Mouse (Mus musculus) kidney, postnatal 0 days (tissue): ENCODE data around the gene Trpv2. TPM values are rescaled to one million over a fixed set of nuclear protein-coding genes. Genes with fewer than 3 reads are reported as not detected.

ENCODE experiments used
- ATAC-seq: fragments of 200-750 bp; cut with Nextera tagmentation; replicated peaks from 2 replicates; pipeline ENCODE4 v1.8.0; 2017; ENCODE audit warnings: low read depth, moderate number of reproducible peaks, moderate TSS enrichment, moderate library complexity; ENCODE audit not compliant: low FRiP score
- DNase-seq: peaks from one replicate; pipeline ENCODE4 v3.0.0-alpha.2; 2016; ENCODE audit warnings: low spot score
- H3K27ac ChIP-seq: fragments of 300-500 bp; sonication (generic); 2 replicates; pipeline ENCODE4 v1.5.1; 2014; ENCODE audit warnings: mild to moderate bottlenecking
- H3K27me3 ChIP-seq: fragments of 300-500 bp; sonication (generic); 2 replicates; pipeline ENCODE4 v1.6.1; 2014; ENCODE audit warnings: low read length, mixed read lengths; ENCODE audit not compliant: insufficient read depth
- H3K36me3 ChIP-seq: fragments of 300-500 bp; sonication (generic); 2 replicates; pipeline ENCODE4 v1.6.1; 2014; ENCODE audit warnings: low read length, mixed read lengths; ENCODE audit not compliant: insufficient read depth
- H3K4me1 ChIP-seq: fragments of 300-500 bp; sonication (generic); replicated peaks from 2 replicates; pipeline ENCODE4 v1.6.1; 2014; ENCODE audit warnings: antibody characterized with exemption, low read length, mixed read lengths; ENCODE audit not compliant: insufficient read depth
- H3K4me2 ChIP-seq: fragments of 300-500 bp; sonication (generic); 2 replicates; pipeline ENCODE4 v1.6.1; 2014; ENCODE audit warnings: mild to moderate bottlenecking, low read length, moderate library complexity, mixed read lengths
- H3K4me3 ChIP-seq: fragments of 300-500 bp; sonication (generic); replicated peaks from 2 replicates; pipeline ENCODE4 v1.5.1; 2014; ENCODE audit warnings: low read depth, low read length
- H3K9ac ChIP-seq: fragments of 300-500 bp; sonication (generic); 2 replicates; pipeline ENCODE4 v1.6.1; 2014; ENCODE audit warnings: low read depth, low read length
- H3K9me3 ChIP-seq: fragments of 300-500 bp; sonication (generic); replicated peaks from 2 replicates; pipeline ENCODE4 v1.6.1; 2016; ENCODE audit warnings: low read length, inconsistent platforms, mixed read lengths
- CTCF ChIP-seq: IDR thresholded peaks from 2 replicates; pipeline ENCODE4 v1.5.1; 2016; ENCODE audit warnings: antibody characterized with exemption, low read depth, mild to moderate bottlenecking, moderate library complexity
- WGBS: fragments of 180-500 bp; shearing (Covaris S2); extraction: QIAGEN DNeasy Blood & Tissue Kit; methylation state at CpG from one replicate; pipeline ENCODE4 v1.1.7; 2014; 5-methylcytosine and 5-hydroxymethylcytosine counted together
- polyA plus RNA-seq: library from polyadenylated mRNA; unstranded; fragments of >200 nt; fragmentation: Nextera tagmentation; extraction: Ambion mirVana; gene quantifications from 2 replicates; pipeline ENCODE4 v1.2.1, GENCODE M21; 2015

Trpv2 gene
- polyA plus RNA-seq, 1 experiment from 2014 or later = 1.7 TPM

DNA sequence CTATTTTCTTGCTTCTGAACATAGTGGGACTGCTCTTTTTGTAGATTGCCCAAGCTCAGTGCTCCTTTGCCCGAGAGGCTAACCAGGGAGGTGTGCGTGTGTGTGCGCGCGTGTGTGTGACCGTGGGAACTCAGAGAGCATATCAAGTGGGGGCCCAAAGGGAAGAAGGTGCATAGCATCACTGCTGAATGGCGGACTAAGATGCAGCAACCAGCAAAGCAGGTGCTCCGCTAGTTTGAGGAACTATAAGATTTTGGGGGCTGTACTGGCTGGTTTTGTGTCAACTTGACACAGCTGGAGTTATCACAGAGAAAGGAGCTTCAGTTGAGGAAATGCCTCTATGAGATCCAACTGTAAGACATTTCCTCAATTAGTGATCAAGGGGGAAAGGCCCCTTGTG is 46.8 kb downstream of the Trpv2 start:
- Histone ChIP-seq H3K27me3 (no peaks in the 10 kb centered on the region), H3K36me3 (0 out of 2 replicates have a peak, but pooled peaks cover 6% of the 10 kb centered on the region), H3K9ac (no peak overlapping the region), H3K27ac (no peak overlapping the region), H3K4me1 (peaks cover 11% of the 10 kb centered on the region), H3K4me2 (no peak overlapping the region), H3K9me3 (no peaks in the 10 kb centered on the region), H3K4me3 (no peak overlapping the region)
- DNase-seq (no peak), ATAC-seq (no peak)
- 93% methylated on average over 8 of the region's 8 CpGs for WGBS
- no peak for TF ChIP-seq CTCF

- Histone ChIP-seq H3K9me3 (no peaks in the 10 kb centered on the region), H3K27me3 (no peaks in the 10 kb centered on the region), H3K4me1 (peaks cover 11% of the 10 kb centered on the region), H3K27ac (no peak overlapping the region), H3K4me3 (no peak overlapping the region), H3K4me2 (no peak overlapping the region), H3K9ac (no peak overlapping the region), H3K36me3 (0 out of 2 replicates have a peak, but pooled peaks cover 6% of the 10 kb centered on the region)
- TF ChIP-seq CTCF = no peak
- no peak for ATAC-seq
- WGBS = 81% methylated on average over 4 of the region's 4 CpGs
- no peak for DNase-seq
Observed at GRCm38 (mm10) chr11:62621586-62622283, 47.4 kb downstream of the Trpv2 start.

GRCm38 (mm10) chr11:62622850-62623249 is 48.6 kb downstream of the Trpv2 start:
- no peak overlapping the region for H3K4me2 ChIP-seq
- no peaks in the 10 kb centered on the region for H3K27me3 ChIP-seq
- TF ChIP-seq CTCF = no peak
- H3K4me1 ChIP-seq = peaks cover 11% of the 10 kb centered on the region
- H3K36me3 ChIP-seq = 0 out of 2 replicates have a peak, but pooled peaks cover 6% of the 10 kb centered on the region
- no peak overlapping the region for H3K4me3 ChIP-seq
- DNase-seq (no peak), ATAC-seq (no peak)
- WGBS = 57% methylated on average over 4 of the region's 4 CpGs
- H3K9me3 ChIP-seq = no peaks in the 10 kb centered on the region
- H3K9ac ChIP-seq = no peak overlapping the region
- no peak overlapping the region; the same call in 1 of the 2 replicates for H3K27ac ChIP-seq

DNA sequence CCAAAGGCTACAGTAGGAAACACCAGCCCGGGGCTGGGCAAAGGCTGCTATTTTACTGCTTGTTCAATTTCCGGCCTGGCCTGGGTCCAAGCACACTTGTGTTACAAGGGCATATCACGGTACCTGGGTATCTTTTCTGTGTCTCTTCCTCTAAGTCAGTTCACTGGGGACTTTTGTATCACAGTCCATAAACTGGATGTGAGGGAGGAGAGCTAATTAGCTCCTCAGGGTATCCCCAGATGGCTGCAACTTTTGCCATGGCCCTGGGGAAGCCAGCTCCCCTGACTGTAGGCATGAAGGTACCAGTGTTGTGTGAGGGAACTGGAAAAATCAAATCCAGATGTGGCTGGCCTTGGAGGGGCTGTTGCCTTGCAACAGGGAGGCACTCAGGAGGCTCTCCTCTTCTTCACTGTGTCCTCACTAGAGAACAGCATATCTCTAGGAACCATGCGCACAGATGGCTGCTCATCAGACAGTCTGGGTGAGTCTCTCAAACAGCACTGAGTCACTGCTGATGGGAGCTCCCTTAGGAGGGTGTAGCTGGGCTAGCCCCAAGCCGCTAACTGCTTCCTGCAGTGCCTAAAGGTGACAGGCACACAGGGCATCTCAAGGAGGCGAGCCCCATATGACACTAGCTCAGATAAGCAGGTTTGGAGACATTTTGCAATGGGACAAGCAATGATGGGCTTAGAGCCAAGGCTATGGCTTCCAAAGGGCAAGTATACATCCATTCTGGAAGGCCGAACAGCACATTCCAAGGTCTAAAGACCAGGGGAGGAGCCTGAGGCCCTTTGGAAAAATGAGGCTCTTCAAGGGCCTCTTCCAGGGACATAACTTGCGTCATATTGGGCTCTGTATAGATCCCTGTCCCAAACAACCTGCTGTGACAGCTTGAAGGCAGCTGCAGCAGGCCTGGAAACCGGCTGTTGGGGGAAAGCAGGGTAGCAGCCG is 50.3 kb downstream of the Trpv2 start:
- Histone ChIP-seq H3K4me1 (peaks cover 16% of the 10 kb centered on the region), H3K4me3 (no peak overlapping the region), H3K36me3 (no peaks in the 10 kb centered on the region), H3K9me3 (no peaks in the 10 kb centered on the region), H3K4me2 (no peak overlapping the region), H3K27me3 (no peaks in the 10 kb centered on the region), H3K27ac (peak overlapping the region; percentile 75), H3K9ac (no peak overlapping the region)
- 32% methylated on average over 10 of the region's 10 CpGs for WGBS
- DNase-seq (peak; percentile 78), ATAC-seq (peak; percentile 33; the same call in 1 of the 2 replicates)
- no peak for TF ChIP-seq CTCF

- H3K27me3 ChIP-seq = no peaks in the 10 kb centered on the region
- 0 out of 2 replicates have a peak overlapping the region, but pooled peaks have one; percentile 35 for H3K9ac ChIP-seq
- peak; percentile 12; the same call in 1 of the 2 replicates for TF ChIP-seq CTCF
- H3K9me3 ChIP-seq = no peaks in the 10 kb centered on the region
- ATAC-seq (peak; percentile 40), DNase-seq (peak; percentile 80)
- no peaks in the 10 kb centered on the region for H3K36me3 ChIP-seq
- 5% methylated on average over 9 of the region's 9 CpGs for WGBS
- peak overlapping the region; percentile 73 for H3K27ac ChIP-seq
- H3K4me3 ChIP-seq = no peak overlapping the region
- peaks cover 22% of the 10 kb centered on the region for H3K4me1 ChIP-seq
- peak overlapping the region; percentile 39; the same call in 1 of the 2 replicates for H3K4me2 ChIP-seq
Observed at GRCm38 (mm10) chr11:62629352-62630224, 55.3 kb downstream of the Trpv2 start.
